27 mouse cellular contexts compared by ENCODE assay signal in the genomic region with DNA sequence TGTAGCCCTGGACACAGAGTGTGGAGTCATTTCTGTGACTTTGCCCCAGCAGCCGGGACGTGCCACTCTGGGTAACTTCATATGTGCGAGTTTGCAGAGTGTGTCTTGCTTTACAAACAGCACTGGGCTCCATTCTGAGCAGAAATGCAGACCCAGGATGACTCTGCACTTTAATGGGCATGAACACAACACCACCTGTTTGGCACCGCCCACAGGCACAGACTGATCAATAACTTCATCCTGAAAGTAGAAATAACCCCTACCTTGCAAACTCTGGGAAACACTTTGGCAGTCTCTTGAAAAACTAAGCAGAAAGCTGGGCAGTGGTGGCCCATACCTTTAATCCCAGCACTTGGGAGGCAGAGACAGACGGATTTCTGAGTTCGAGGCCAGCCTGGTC. TPM values are rescaled to one million over a fixed set of nuclear protein-coding genes. Genes with fewer than 3 reads are reported as not detected.
DNase-seq lines count a peak whose midpoint lies in the region; ATAC-seq and TF ChIP-seq lines count a peak whose summit lies in the region.
"Had no signal": no experiment of that assay in that cellular context is flagged by ENCODE, and none has a peak within 500 bp of the region (broad histone marks: within the 10 kb centered on the region; RNA-seq: fewer than 3 reads in every experiment).

No protein-coding gene starts in this region.

- H3K36me3 ChIP-seq in heart, embryonic 11.5 days (ENCODE audit: control insufficient read depth, insufficient read depth, low read length): no peaks in the 10 kb centered on the region
- no peaks in the 10 kb centered on the region for H3K36me3 ChIP-seq in liver, postnatal 0 days (replicated peaks; ENCODE audit: insufficient read depth, low read length)
- no peaks in the 10 kb centered on the region for H3K36me3 ChIP-seq in liver, embryonic 12.5 days
- H3K36me3 ChIP-seq in kidney, embryonic 15.5 days: no peaks in the 10 kb centered on the region
- H3K36me3 ChIP-seq: embryonic facial prominence, embryonic 10.5 days; embryonic facial prominence, embryonic 12.5 days; forebrain, embryonic 15.5 days; G1E had no signal

- ATAC-seq in heart, embryonic 11.5 days (replicated peaks; ENCODE audit: insufficient number of reproducible peaks, low FRiP score, low TSS enrichment): no peak
- peak; percentile 19; the same call in 1 of the 2 replicates for ATAC-seq in liver, postnatal 0 days
- no peak for ATAC-seq in liver, embryonic 12.5 days
- no peak for ATAC-seq in kidney, embryonic 15.5 days (replicated peaks; ENCODE audit: low FRiP score)
- ATAC-seq: activated CD4-positive, CD25-positive, alpha-beta regulatory T cell, adult 4 months; CD4-positive, CD25-positive, alpha-beta regulatory T cell, adult 4 months; forebrain, embryonic 13.5 days; forebrain, embryonic 15.5 days; forebrain, postnatal 0 days; Patski had no signal

- H3K27ac ChIP-seq in heart, embryonic 11.5 days (ENCODE audit: low read depth, low read length): no peak overlapping the region
- H3K27ac ChIP-seq in liver, postnatal 0 days (ENCODE audit: low read depth): no peak overlapping the region
- H3K27ac ChIP-seq in liver, embryonic 12.5 days: no peak overlapping the region
- no peak overlapping the region for H3K27ac ChIP-seq in kidney, embryonic 15.5 days
- H3K27ac ChIP-seq: embryonic facial prominence, embryonic 10.5 days; embryonic facial prominence, embryonic 12.5 days; forebrain, embryonic 13.5 days; forebrain, embryonic 15.5 days had no signal

- no peak for TF ChIP-seq EP300 in liver, postnatal 0 days (IDR thresholded peaks at IDR 0.05; ENCODE audit: low read depth)

- H3K4me1 ChIP-seq in heart, embryonic 11.5 days (ENCODE audit: control insufficient read depth, insufficient read depth, low read length): no peaks in the 10 kb centered on the region
- H3K4me1 ChIP-seq in liver, postnatal 0 days (ENCODE audit: insufficient read depth): no peaks in the 10 kb centered on the region
- no peaks in the 10 kb centered on the region for H3K4me1 ChIP-seq in liver, embryonic 12.5 days
- no peaks in the 10 kb centered on the region for H3K4me1 ChIP-seq in kidney, embryonic 15.5 days
- H3K4me1 ChIP-seq: embryonic facial prominence, embryonic 10.5 days; embryonic facial prominence, embryonic 12.5 days; forebrain, embryonic 13.5 days; forebrain, embryonic 15.5 days had no signal

- no peak overlapping the region for H3K4me2 ChIP-seq in heart, embryonic 11.5 days
- H3K4me2 ChIP-seq in liver, postnatal 0 days (ENCODE audit: low read depth, low read length): no peak overlapping the region
- no peak overlapping the region for H3K4me2 ChIP-seq in liver, embryonic 12.5 days
- no peak overlapping the region for H3K4me2 ChIP-seq in kidney, embryonic 15.5 days
- H3K4me2 ChIP-seq: embryonic facial prominence, embryonic 12.5 days; forebrain, embryonic 13.5 days; forebrain, embryonic 15.5 days had no signal

- H3K27me3 ChIP-seq in heart, embryonic 11.5 days (ENCODE audit: control insufficient read depth, insufficient read depth, low read length): no peaks in the 10 kb centered on the region
- H3K27me3 ChIP-seq in liver, postnatal 0 days (ENCODE audit: insufficient read depth, low read length): peaks cover 2% of the 10 kb centered on the region
- peaks cover 2% of the 10 kb centered on the region for H3K27me3 ChIP-seq in liver, embryonic 12.5 days (replicated peaks)
- H3K27me3 ChIP-seq in kidney, embryonic 15.5 days: peaks cover 2% of the 10 kb centered on the region
- H3K27me3 ChIP-seq: CH12.LX; forebrain, embryonic 15.5 days had no signal

- DNase-seq in heart, adult 11 months: peak; percentile 69
- no peak for DNase-seq in liver, postnatal 0 days
- DNase-seq in R1 (ENCODE audit: low read depth, low spot score): peak; percentile 30
- DNase-seq in kidney, postnatal 25 days: no peak
- DNase-seq: adrenal gland, adult 8-10 months; adrenal gland, postnatal 14 days; adrenal gland, postnatal 36 days; B cell, adult 2 months; cerebellum, adult 11-12 months; cerebellum, adult 2 months; cerebellum, adult 9-10 months; cerebellum, postnatal 10 days; cerebellum, postnatal 25 days; forebrain, postnatal 0 days had no signal

- TF ChIP-seq CTCF in liver, postnatal 0 days (IDR thresholded peaks at IDR 0.05; ENCODE audit: low read depth): no peak

- H3K9ac ChIP-seq in heart, embryonic 11.5 days (ENCODE audit: low read depth, low read length): no peak overlapping the region
- H3K9ac ChIP-seq in liver, postnatal 0 days (replicated peaks): no peak overlapping the region
- H3K9ac ChIP-seq in liver, embryonic 12.5 days: no peak overlapping the region
- H3K9ac ChIP-seq in kidney, embryonic 15.5 days: no peak overlapping the region
- H3K9ac ChIP-seq: embryonic facial prominence, embryonic 12.5 days; forebrain, embryonic 13.5 days; forebrain, embryonic 15.5 days; forebrain, postnatal 0 days had no signal

- no peaks in the 10 kb centered on the region for H3K9me3 ChIP-seq in heart, embryonic 11.5 days (replicated peaks; ENCODE audit: control insufficient read depth, low read length)
- H3K9me3 ChIP-seq in liver, postnatal 0 days (ENCODE audit: low read length): no peaks in the 10 kb centered on the region
- H3K9me3 ChIP-seq in liver, embryonic 12.5 days (replicated peaks): no peaks in the 10 kb centered on the region
- no peaks in the 10 kb centered on the region for H3K9me3 ChIP-seq in kidney, embryonic 15.5 days (replicated peaks)
- H3K9me3 ChIP-seq: embryonic facial prominence, embryonic 12.5 days; forebrain, embryonic 13.5 days; forebrain, embryonic 15.5 days had no signal

- no peak overlapping the region for H3K4me3 ChIP-seq in heart, embryonic 11.5 days (ENCODE audit: low read depth, low read length)
- H3K4me3 ChIP-seq in liver, postnatal 0 days (ENCODE audit: low read depth, low read length): no peak overlapping the region
- H3K4me3 ChIP-seq in liver, embryonic 12.5 days: no peak overlapping the region
- H3K4me3 ChIP-seq in kidney, embryonic 15.5 days (replicated peaks): no peak overlapping the region
- H3K4me3 ChIP-seq: embryonic facial prominence, embryonic 10.5 days; embryonic facial prominence, embryonic 12.5 days; forebrain, embryonic 13.5 days; forebrain, embryonic 15.5 days had no signal

- WGBS in heart, embryonic 11.5 days (ENCODE audit: insufficient replicate concordance): 85% methylated on average over 6 of the region's 6 CpGs
- WGBS in liver, postnatal 0 days (ENCODE audit: insufficient replicate concordance): 65% methylated on average over 6 of the region's 6 CpGs
- WGBS in liver, embryonic 12.5 days (ENCODE audit: insufficient replicate concordance): 62% methylated on average over 6 of the region's 6 CpGs
- 86% methylated on average over 6 of the region's 6 CpGs for WGBS in kidney, embryonic 15.5 days

RNA-seq across cellular contexts. Expression of a gene that starts 24.6 kb away (rescaled TPM):
- 0.14 TPM in 1 of 2 replicates, not detected in the other for polyA plus RNA-seq in heart, embryonic 11.5 days (2014; fragmentation: Nextera tagmentation; extraction: Ambion mirVana)
- polyA plus RNA-seq in liver, postnatal 0 days (2015; fragmentation: Nextera tagmentation; extraction: Ambion mirVana): not detected in 2 replicates
- 0.06 TPM in 1 of 2 replicates, not detected in the other for polyA plus RNA-seq in liver, embryonic 12.5 days (2016; fragmentation: Nextera tagmentation; extraction: Ambion mirVana)
- not detected in 2 replicates for polyA plus RNA-seq in kidney, embryonic 15.5 days (2015; fragmentation: Nextera tagmentation; extraction: Ambion mirVana)
- polyA plus RNA-seq: activated CD4-positive, CD25-positive, alpha-beta regulatory T cell, adult 4 months; CD4-positive, CD25-positive, alpha-beta regulatory T cell, adult 4 months; cerebellum, adult 2 months; cortical plate, adult 2 months; forebrain, postnatal 0 days; G1E; Patski had no signal

Comparison
In these comparisons a context has a peak if more than half of its experiments do, and no peak if none do; other contexts are left out.
1. DNase-seq: peak in heart, adult 11 months (single experiment) and R1 (single experiment); none in liver, postnatal 0 days (single experiment) and kidney, postnatal 25 days (0 of 2).